Mouse (Mus musculus) frontal cortex, postnatal 10 days (tissue): ENCODE measurements around the gene Gm35315.
"Not testable (repeated sequence)": the region's sequence is repeated elsewhere in the genome, so short reads cannot be mapped to it uniquely, and the experiment has no call there.

Experiments
- DNase-seq, 2 experiments: peaks; one replicate each; pipeline ENCODE4 v3.0.0; 2022; ENCODE audit warnings: low spot score in 2 of 2, mixed read lengths in 1 of 2

The Gm35315 gene

GRCm38 (mm10) chr5:110094030-110094846 lies at the start of gene Gm35315:
Gene Gm35315 (minus strand): TSS chr5:110094420.
- DNase-seq = peak; percentile 82 to 86

- no peak for DNase-seq
Measured at GRCm38 (mm10) chr5:110143007-110143406, 48.8 kb upstream of the Gm35315 start.

GRCm38 (mm10) chr5:110142309-110142708 lies 48.1 kb upstream of the Gm35315 start:
- DNase-seq = no peak

GRCm38 (mm10) chr5:110140424-110140823 lies 46.2 kb upstream of the Gm35315 start:
- DNase-seq = no peak

GRCm38 (mm10) chr5:110139325-110139724 lies 45.1 kb upstream of the Gm35315 start:
- no peak for DNase-seq

GRCm38 (mm10) chr5:110137816-110138215 lies 43.6 kb upstream of the Gm35315 start:
- DNase-seq = no peak

GRCm38 (mm10) chr5:110136087-110136464 lies 41.9 kb upstream of the Gm35315 start:
- DNase-seq = no peak

GRCm38 (mm10) chr5:110135293-110136086 lies 41.3 kb upstream of the Gm35315 start, which contains the start of gene Chfr:
Gene Chfr (plus strand): TSS chr5:110135842.
- peak; percentile 99 to 100 for DNase-seq

- not testable (repeated sequence) for DNase-seq
Measured at GRCm38 (mm10) chr5:110122380-110122779, 28.2 kb upstream of the Gm35315 start.

GRCm38 (mm10) chr5:110109991-110110441 lies 15.8 kb upstream of the Gm35315 start, which contains the start of gene Zfp605:
Gene Zfp605 (plus strand): TSS chr5:110110092.
- DNase-seq = peak; percentile 87 to 90

GRCm38 (mm10) chr5:110108305-110108628 lies 14.0 kb upstream of the Gm35315 start:
- no peak for DNase-seq

GRCm38 (mm10) chr5:110107581-110108304 lies 13.5 kb upstream of the Gm35315 start, which contains the start of gene Gtpbp6:
Gene Gtpbp6 (minus strand): TSS chr5:110108197.
- peak; percentile 94 for DNase-seq

GRCm38 (mm10) chr5:110106901-110107564 lies 12.8 kb upstream of the Gm35315 start:
- DNase-seq = peak; percentile 61 to 65

- DNase-seq = peak in 1 of 2 experiments; percentile 40
Measured at GRCm38 (mm10) chr5:110106140-110106871, 12.1 kb upstream of the Gm35315 start.

- DNase-seq = no peak
Measured at GRCm38 (mm10) chr5:110104616-110105380, 10.6 kb upstream of the Gm35315 start.

GRCm38 (mm10) chr5:110103901-110104615 lies 9.8 kb upstream of the Gm35315 start:
- no peak for DNase-seq

GRCm38 (mm10) chr5:110102853-110103625 lies 8.8 kb upstream of the Gm35315 start:
- DNase-seq = no peak

GRCm38 (mm10) chr5:110102429-110102828 lies 8.2 kb upstream of the Gm35315 start:
- no peak for DNase-seq
